Mouse (Mus musculus) adrenal gland, postnatal 14 days (tissue): ENCODE measurements around the gene Gstk1. TPM values are rescaled to one million over a fixed set of nuclear protein-coding genes. Genes with fewer than 3 reads are reported as not detected.

Source experiments
- DNase-seq: peaks from one replicate; pipeline ENCODE4 v3.0.0; 2021; ENCODE audit warnings: mixed read lengths
- total RNA-seq: library from RNA; stranded (reverse); gene quantifications from 2 replicates; pipeline ENCODE4 v1.2.3, GENCODE M21; 2021

The Gstk1 gene
- total RNA-seq, 1 experiment from 2014 or later, result 147 TPM

GRCm38 (mm10) chr6:42265391-42266330 is 19.9 kb downstream of the Gstk1 start:
- no peak for DNase-seq

- DNase-seq, result no peak
Measured at GRCm38 (mm10) chr6:42270817-42271216, 25.1 kb downstream of the Gstk1 start.

DNA sequence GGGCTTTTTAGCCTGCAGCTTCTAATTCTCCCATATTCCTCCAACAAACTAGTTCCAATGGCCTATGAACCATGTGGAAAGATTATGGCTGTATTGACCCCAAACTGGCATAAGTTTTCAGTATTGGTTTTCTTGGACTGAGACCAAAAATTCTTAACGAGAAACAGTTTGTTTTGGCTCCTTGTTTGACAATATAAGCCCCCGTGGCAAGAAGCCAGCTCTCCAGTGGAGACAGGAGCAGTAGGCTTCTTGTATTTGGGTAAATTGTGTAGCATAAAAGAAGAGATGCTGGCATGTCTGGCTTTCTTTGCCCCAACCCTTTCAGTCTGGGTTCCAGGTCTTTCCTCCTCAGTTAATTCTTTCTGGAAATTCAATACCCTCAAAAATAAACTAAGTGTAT is 30.4 kb downstream of the Gstk1 start:
- DNase-seq, result no peak

DNA sequence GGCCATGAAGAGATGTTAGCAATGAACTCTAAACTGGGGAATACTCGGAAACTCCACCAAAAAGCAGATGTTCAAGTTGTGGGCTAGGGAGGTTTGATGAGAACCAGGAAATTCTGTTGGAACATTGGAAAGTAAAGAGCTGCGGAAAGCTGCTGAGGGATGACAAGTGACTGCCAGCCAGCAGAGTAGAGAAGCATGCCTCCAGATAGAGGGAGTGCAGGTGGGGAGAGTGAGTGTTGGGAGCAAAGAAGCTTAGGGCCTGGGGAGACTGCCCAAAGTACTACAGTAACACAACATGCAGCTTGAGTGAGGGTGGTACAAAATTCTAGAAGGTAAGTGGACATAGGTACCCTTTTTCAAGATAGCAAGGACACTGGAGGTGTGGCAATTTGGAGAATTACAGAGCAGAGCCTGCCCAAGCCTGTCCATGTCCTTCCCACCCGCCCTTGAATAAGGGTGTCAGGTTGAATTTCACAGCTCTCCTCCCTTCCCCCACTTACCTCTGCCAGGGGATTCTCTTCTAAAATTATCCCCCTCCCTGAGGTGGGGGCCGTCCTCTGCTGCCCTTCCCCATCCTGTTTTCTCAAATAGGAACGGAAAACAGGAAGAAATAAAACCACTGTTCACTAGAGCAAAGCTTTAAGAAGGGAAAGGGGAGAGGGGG is 37.3 kb downstream of the Gstk1 start:
- DNase-seq, result no peak

DNA sequence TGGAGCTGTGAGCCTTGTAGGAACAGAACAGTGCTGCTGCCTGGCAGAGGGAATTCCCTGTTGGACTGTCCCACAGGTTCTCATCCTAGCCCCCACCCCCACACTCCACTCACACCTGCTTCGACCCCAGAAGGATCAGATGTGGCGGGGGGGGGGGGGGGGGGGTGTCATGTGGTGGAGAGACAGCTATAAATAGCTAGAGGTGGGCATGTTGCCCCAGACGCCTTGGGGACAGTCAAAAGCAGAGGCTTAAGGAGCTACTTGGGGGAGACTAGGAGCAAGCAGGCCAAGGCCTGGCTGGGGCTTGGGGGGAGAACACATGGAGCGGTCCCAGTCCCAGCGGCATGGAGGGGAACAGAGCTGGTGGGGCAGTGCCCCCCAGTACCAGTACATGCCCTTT is 40.7 kb downstream of the Gstk1 start, which contains the start of gene Clcn1:
Gene Clcn1, plus strand, starts transcription at position 238 of the 400 bp plus-strand sequence.
- no peak for DNase-seq

DNA sequence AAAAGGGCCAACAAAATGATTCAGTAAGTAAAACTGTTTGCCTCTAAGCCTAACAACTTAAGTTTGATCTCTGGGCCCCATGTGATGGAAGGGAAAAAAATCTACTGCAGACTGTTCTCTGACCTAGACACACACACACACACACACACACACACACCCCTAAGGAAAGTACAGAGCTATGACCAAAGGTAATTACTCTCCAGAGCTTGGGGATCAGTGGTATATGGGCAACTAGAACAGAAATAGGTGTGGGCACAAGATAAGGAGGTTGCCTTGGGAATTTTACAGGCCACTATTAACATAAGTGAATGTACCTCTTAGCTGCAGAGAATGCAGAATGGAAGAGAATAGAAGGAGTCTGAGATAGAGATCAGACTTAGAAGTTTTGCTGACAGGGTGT is 41.8 kb downstream of the Gstk1 start:
- no peak for DNase-seq

- no peak for DNase-seq
Measured at GRCm38 (mm10) chr6:42293327-42293726, 47.6 kb downstream of the Gstk1 start.

GRCm38 (mm10) chr6:42295549-42296094 is 49.9 kb downstream of the Gstk1 start:
- no peak for DNase-seq

DNA sequence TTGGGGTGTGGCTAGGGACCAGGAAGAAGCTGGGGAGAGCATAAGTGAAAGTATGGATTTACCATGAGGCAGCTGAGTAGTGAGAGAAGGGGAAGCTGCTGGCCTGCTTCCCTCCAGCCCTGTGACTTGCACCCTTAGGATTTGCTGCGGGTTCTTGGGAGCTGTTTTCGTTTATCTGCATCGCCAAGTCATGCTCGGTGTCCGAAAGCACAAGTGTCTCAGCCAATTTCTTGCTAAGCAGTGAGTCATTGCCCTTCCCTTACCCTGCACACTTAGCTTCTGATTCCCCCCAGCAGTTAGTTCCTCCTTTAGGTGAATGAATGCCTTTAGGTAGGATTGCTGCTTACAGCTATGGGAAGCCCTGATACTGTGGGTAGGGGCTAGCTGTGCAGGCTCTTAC is 53.6 kb downstream of the Gstk1 start:
- DNase-seq, result no peak

Other genes with a start within 250 kb of the Gstk1 start
- not detected in 2 replicates for gene Sva, start 207.5 kb upstream of the Gstk1 start, total RNA-seq
- not detected in 2 replicates for gene Tas2r139, start 105.0 kb upstream of the Gstk1 start, total RNA-seq
- gene Tas2r144, start 30.6 kb upstream of the Gstk1 start, total RNA-seq, result not detected in 2 replicates
- 0.86 and 1.0 TPM in 2 replicates for gene Tmem139, start 16.0 kb downstream of the Gstk1 start, total RNA-seq
- 21.8 and 30.2 TPM in 2 replicates for gene Casp2, start 19.1 kb downstream of the Gstk1 start, total RNA-seq
- gene Clcn1, start 40.8 kb downstream of the Gstk1 start, total RNA-seq, result 0.19 TPM in 1 of 2 replicates, not detected in the other
- 0.30 and 0.90 TPM in 2 replicates for gene Fam131b, start 78.7 kb downstream of the Gstk1 start, total RNA-seq
- 115 and 117 TPM in 2 replicates for gene Zyx, start 103.7 kb downstream of the Gstk1 start, total RNA-seq
- 1.2 and 3.6 TPM in 2 replicates for gene Epha1, start 127.3 kb downstream of the Gstk1 start, total RNA-seq
- 2.0 and 3.5 TPM in 2 replicates for gene Tas2r143, start 154.3 kb downstream of the Gstk1 start, total RNA-seq
- gene Tas2r135, start 159.5 kb downstream of the Gstk1 start, total RNA-seq, result 1.4 and 2.2 TPM in 2 replicates
- gene Tas2r126, start 188.6 kb downstream of the Gstk1 start, total RNA-seq, result 1.0 and 1.2 TPM in 2 replicates
- gene Olfr458, start 219.3 kb downstream of the Gstk1 start, total RNA-seq, result not detected in 2 replicates
- gene Olfr457, start 230.4 kb downstream of the Gstk1 start, total RNA-seq, result not detected in 2 replicates
- not detected in 2 replicates for gene Olfr456, start 241.3 kb downstream of the Gstk1 start, total RNA-seq